Mouse (Mus musculus) MEL (cell line): ENCODE measurements around the gene Wdpcp. TPM values are rescaled to one million over a fixed set of nuclear protein-coding genes. Genes with fewer than 3 reads are reported as not detected.

Experiments used
- DNase-seq: peaks from one replicate; pipeline ENCODE4 v3.0.0; 2011; ENCODE audit warnings: low read depth, low spot score
- H3K27ac ChIP-seq: 2 replicates; pipeline ENCODE4 v1.5.1; 2012; ENCODE audit warnings: low read depth, mild to moderate bottlenecking, control low read depth, low read length, moderate library complexity; ENCODE audit not compliant: control insufficient read depth
- H3K27me3 ChIP-seq, 2 experiments: fragments of 150-350 bp in 1 of 2; sonication (generic) in 1 of 2; 2 replicates each; pipeline ENCODE4 v1.6.1; 2012; ENCODE audit warnings: low read length in 2 of 2, mild to moderate bottlenecking in 2 of 2, improper control_type of control experiment in 1 of 2, moderate library complexity in 1 of 2; ENCODE audit not compliant: insufficient read depth in 2 of 2, control insufficient read depth in 1 of 2
- H3K36me3 ChIP-seq, 2 experiments: 2 replicates each; pipeline ENCODE4 v1.6.1; 2012 to 2014; ENCODE audit warnings: low read length in 2 of 2, improper control_type of control experiment in 1 of 2, inconsistent platforms in 1 of 2, mild to moderate bottlenecking in 1 of 2; ENCODE audit not compliant: insufficient read depth in 2 of 2, control insufficient read depth in 1 of 2
- H3K4me1 ChIP-seq, 2 experiments: fragments of 150-350 bp in 1 of 2; sonication (generic) in 1 of 2; 2 replicates each; pipeline ENCODE4 v1.6.1; 2012; ENCODE audit warnings: low read length in 2 of 2, improper control_type of control experiment in 1 of 2, mild to moderate bottlenecking in 1 of 2; ENCODE audit not compliant: insufficient read depth in 2 of 2, control insufficient read depth in 1 of 2
- H3K4me3 ChIP-seq, 2 experiments: fragments of 150-350 bp in 1 of 2; sonication (generic) in 1 of 2; 2 replicates each; pipeline ENCODE4 v1.5.1; 2012; ENCODE audit warnings: low read depth in 2 of 2, low read length in 2 of 2, mild to moderate bottlenecking in 2 of 2, moderate library complexity in 2 of 2, control low read depth in 1 of 2, improper control_type of control experiment in 1 of 2; ENCODE audit not compliant: control insufficient read depth in 1 of 2, insufficient read depth in 1 of 2
- H3K79me2 ChIP-seq: 2 replicates; pipeline ENCODE4 v1.6.1; 2012; ENCODE audit warnings: mild to moderate bottlenecking, low read length, moderate library complexity; ENCODE audit not compliant: control insufficient read depth, poor library complexity, insufficient read depth
- H3K9ac ChIP-seq: 2 replicates; pipeline ENCODE4 v1.6.1; 2012; ENCODE audit warnings: low read depth, mild to moderate bottlenecking, control low read depth, low read length, moderate library complexity; ENCODE audit not compliant: control insufficient read depth, poor library complexity, severe bottlenecking
- H3K9me3 ChIP-seq: fragments of 150-350 bp; sonication (generic); replicated peaks from 2 replicates; pipeline ENCODE4 v1.6.1; 2012; ENCODE audit warnings: mild to moderate bottlenecking, low read length, improper control_type of control experiment, moderate library complexity; ENCODE audit not compliant: insufficient read depth
- BHLHE40 ChIP-seq: IDR thresholded peaks from 2 replicates; pipeline ENCODE4 v1.6.1; 2012; ENCODE audit warnings: low read depth, mild to moderate bottlenecking, inconsistent platforms, low read length, improper control_type of control experiment, borderline replicate concordance
- CHD2 ChIP-seq: IDR thresholded peaks from 2 replicates; pipeline ENCODE4 v1.6.1; 2011; ENCODE audit warnings: low read length, improper control_type of control experiment
- EP300 ChIP-seq, 2 experiments: IDR thresholded peaks; 2 replicates each; pipeline ENCODE4 v1.6.1; 2011; ENCODE audit warnings: improper control_type of control experiment in 2 of 2, low read length in 2 of 2, low read depth in 1 of 2, mild to moderate bottlenecking in 1 of 2
- GATA1 ChIP-seq: IDR thresholded peaks from 2 replicates; pipeline ENCODE4 v1.6.1; 2011; ENCODE audit warnings: low read depth, low read length, improper control_type of control experiment
- JUND ChIP-seq: IDR thresholded peaks from 2 replicates; pipeline ENCODE4 v1.6.1; 2011; ENCODE audit warnings: low read depth, mild to moderate bottlenecking, improper control_type of control experiment, low read length
- MAX ChIP-seq: IDR thresholded peaks from 2 replicates; pipeline ENCODE4 v1.6.1; 2011; ENCODE audit warnings: low read length, improper control_type of control experiment
- MYC ChIP-seq: IDR thresholded peaks from 2 replicates; pipeline ENCODE4 v1.6.1; 2011; ENCODE audit warnings: low read depth, mild to moderate bottlenecking, low read length, improper control_type of control experiment, moderate library complexity
- POLR2AphosphoS5 ChIP-seq: IDR thresholded peaks from 2 replicates; pipeline ENCODE4 v1.6.1; 2012; ENCODE audit warnings: low read depth, borderline replicate concordance, mild to moderate bottlenecking, inconsistent platforms, low read length, moderate library complexity, mixed read lengths
- RAD21 ChIP-seq: IDR thresholded peaks from 2 replicates; pipeline ENCODE4 v1.6.1; 2011; ENCODE audit warnings: mild to moderate bottlenecking, low read depth, low read length, improper control_type of control experiment
- SIN3A ChIP-seq: IDR thresholded peaks from 2 replicates; pipeline ENCODE4 v1.6.1; 2012; ENCODE audit warnings: low read length, improper control_type of control experiment, inconsistent platforms
- TAL1 ChIP-seq: IDR thresholded peaks from 2 replicates; pipeline ENCODE4 v1.6.1; 2012; ENCODE audit warnings: mild to moderate bottlenecking, inconsistent platforms, low read length, moderate library complexity, mixed read lengths
- TCF12 ChIP-seq: IDR thresholded peaks from 2 replicates; pipeline ENCODE4 v1.6.1; 2014; ENCODE audit warnings: low read depth, mild to moderate bottlenecking, inconsistent platforms, low read length, improper control_type of control experiment, moderate library complexity
- UBTF ChIP-seq: IDR thresholded peaks from 2 replicates; pipeline ENCODE4 v1.6.1; 2012; ENCODE audit warnings: low read depth, mild to moderate bottlenecking, inconsistent platforms, low read length, improper control_type of control experiment, moderate library complexity, borderline replicate concordance; ENCODE audit not compliant: insufficient read depth
- USF1 ChIP-seq: IDR thresholded peaks from 2 replicates; pipeline ENCODE4 v1.6.1; 2014; ENCODE audit warnings: low read depth, mild to moderate bottlenecking, inconsistent platforms, low read length, improper control_type of control experiment, moderate library complexity
- ZKSCAN1 ChIP-seq: IDR thresholded peaks from 2 replicates; pipeline ENCODE4 v1.6.1; 2012; ENCODE audit warnings: low read depth, mild to moderate bottlenecking, inconsistent platforms, low read length, improper control_type of control experiment, moderate library complexity
- ZMIZ1 ChIP-seq: IDR thresholded peaks from 2 replicates; pipeline ENCODE4 v1.6.1; 2012; ENCODE audit warnings: low read depth, mild to moderate bottlenecking, inconsistent platforms, low read length, improper control_type of control experiment, moderate library complexity
- ZNF384 ChIP-seq: IDR thresholded peaks from 2 replicates; pipeline ENCODE4 v1.6.1; 2012; ENCODE audit warnings: low read depth, mild to moderate bottlenecking, inconsistent platforms, low read length, improper control_type of control experiment
- polyA plus RNA-seq, 2 experiments: library from polyadenylated mRNA; stranded (reverse) in 1 of 2; unstranded in 1 of 2; fragments of >175 nt in 1 of 2; fragments of >200 nt in 1 of 2; gene quantifications; 2 replicates each; pipeline versions ENCODE4 v1.2.1 to v1.2.4; 2012; ENCODE audit warnings: low replicate concordance in 2 of 2, low read depth in 1 of 2; ENCODE audit not compliant: insufficient read length in 2 of 2, insufficient read depth in 1 of 2, missing spikeins in 1 of 2
- total RNA-seq: library from RNA; depleted of rRNA; stranded (reverse); fragments of 300-350 nt; gene quantifications from 2 replicates; pipeline ENCODE4 v1.2.3, GENCODE M21; 2012

The Wdpcp gene
- total and polyA plus RNA-seq, 3 experiments, result 0.81 to 1.3 TPM; not detected in 1

DNA sequence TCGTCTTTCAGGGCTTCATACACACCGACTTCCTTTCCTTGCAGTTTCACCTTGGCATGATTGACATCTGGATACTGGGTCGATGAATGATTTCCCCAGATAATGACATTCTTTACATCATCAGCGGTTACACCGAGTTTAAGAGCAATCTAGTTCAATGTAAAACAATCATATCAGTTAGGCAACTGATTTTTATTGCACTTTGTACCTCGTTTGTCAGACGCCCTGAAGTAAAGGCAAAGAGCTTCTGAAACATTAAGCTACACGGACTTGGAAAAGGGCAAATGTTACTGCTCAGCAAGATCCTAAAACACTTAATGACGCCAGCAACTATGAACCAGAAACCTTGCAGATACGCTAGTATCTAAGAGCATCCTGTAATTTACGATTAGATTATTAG, 12.3 kb upstream of the Wdpcp start:
- DNase-seq, result no peak
- Histone ChIP-seq H3K27me3 (no peaks in the 10 kb centered on the region), H3K9ac (no peak overlapping the region), H3K27ac (no peak overlapping the region), H3K79me2 (no peaks in the 10 kb centered on the region), H3K4me3 (no peak overlapping the region), H3K4me1 (no peaks in the 10 kb centered on the region), H3K9me3 (no peaks in the 10 kb centered on the region), H3K36me3 (peaks cover 2 to 32% of the 10 kb centered on the region in 2 experiments; a peak in 2 of 4 replicates)
- no peak for TF ChIP-seq ZKSCAN1
- no peak for TF ChIP-seq CHD2
- no peak for TF ChIP-seq MYC
- no peak for TF ChIP-seq USF1
- TF ChIP-seq POLR2AphosphoS5, result no peak
- no peak for TF ChIP-seq SIN3A
- TF ChIP-seq BHLHE40, result no peak
- no peak for TF ChIP-seq TAL1
- TF ChIP-seq EP300 (IDR thresholded peaks at IDR 0.05; ENCODE audit: low read depth in 1 of 2, low read length in 2 of 2), result no peak

DNA sequence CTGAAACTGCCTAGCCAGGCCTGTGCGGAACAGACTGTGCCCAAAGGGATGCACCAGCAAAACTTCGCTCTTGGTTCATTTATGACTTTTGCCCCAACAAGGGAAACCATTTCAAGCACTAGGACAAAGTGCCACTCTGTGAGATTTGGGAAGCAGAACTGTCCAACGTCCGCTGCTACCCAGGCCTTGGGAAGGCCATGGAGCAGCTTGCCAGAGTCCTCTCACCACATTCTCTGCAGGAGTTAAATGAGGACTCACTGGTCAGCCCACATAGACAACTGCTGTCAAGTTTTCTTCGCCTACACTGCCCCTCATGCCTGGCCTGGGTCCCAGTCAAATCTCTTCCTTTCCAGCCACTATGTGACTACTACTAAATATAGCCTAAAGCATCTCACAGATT, 10.7 kb upstream of the Wdpcp start:
- no peak overlapping the region for H3K27ac ChIP-seq
- no peaks in the 10 kb centered on the region for H3K9me3 ChIP-seq
- H3K27me3 ChIP-seq, result no peaks in the 10 kb centered on the region
- H3K4me3 ChIP-seq, result no peak overlapping the region
- H3K79me2 ChIP-seq, result no peaks in the 10 kb centered on the region
- TF ChIP-seq MAX (no peak), ZKSCAN1 (no peak), GATA1 (no peak), UBTF (no peak), RAD21 (no peak), TCF12 (no peak), ZMIZ1 (no peak), ZNF384 (no peak), JUND (no peak)
- peaks cover 2 to 32% of the 10 kb centered on the region in 2 experiments; a peak in 2 of 4 replicates for H3K36me3 ChIP-seq
- no peak overlapping the region for H3K9ac ChIP-seq
- no peaks in the 10 kb centered on the region for H3K4me1 ChIP-seq
- DNase-seq, result no peak
